Mouse (Mus musculus) heart, postnatal 4 days (tissue): ENCODE measurements around the gene Capn11. TPM values are rescaled to one million over a fixed set of nuclear protein-coding genes. Genes with fewer than 3 reads are reported as not detected.
A peak's percentile ranks its signal among the peaks of the same experiment; 100 is the strongest.

ENCODE experiments used
- DNase-seq: peaks from one replicate; pipeline ENCODE4 v3.0.0; 2021
- total RNA-seq, 2 experiments: library from RNA; stranded (reverse); gene quantifications; 2 replicates each; pipeline ENCODE4 v1.2.3; 2021

Capn11 gene
- total RNA-seq, 2 experiments from 2014 or later: 1.3 TPM; not detected in 1

DNA sequence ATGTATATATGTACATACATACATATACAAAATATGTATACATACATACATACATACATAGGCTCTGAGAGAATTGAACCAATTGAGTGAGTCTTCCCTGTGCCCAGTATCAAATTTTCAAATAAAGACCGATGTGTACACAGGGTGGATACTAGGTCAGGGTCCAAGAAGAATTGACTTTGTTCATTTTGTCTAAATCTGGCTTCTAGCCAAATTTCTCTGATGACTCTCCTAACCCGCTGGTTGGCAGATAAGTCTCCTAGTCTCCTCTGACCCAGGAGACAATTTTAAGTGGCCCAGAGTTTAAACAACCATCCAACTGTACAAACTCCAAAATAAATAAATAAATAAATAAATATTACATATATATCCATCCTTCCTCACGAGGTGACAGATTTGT, 60.2 kb downstream of the Capn11 start:
- no peak for DNase-seq

DNA sequence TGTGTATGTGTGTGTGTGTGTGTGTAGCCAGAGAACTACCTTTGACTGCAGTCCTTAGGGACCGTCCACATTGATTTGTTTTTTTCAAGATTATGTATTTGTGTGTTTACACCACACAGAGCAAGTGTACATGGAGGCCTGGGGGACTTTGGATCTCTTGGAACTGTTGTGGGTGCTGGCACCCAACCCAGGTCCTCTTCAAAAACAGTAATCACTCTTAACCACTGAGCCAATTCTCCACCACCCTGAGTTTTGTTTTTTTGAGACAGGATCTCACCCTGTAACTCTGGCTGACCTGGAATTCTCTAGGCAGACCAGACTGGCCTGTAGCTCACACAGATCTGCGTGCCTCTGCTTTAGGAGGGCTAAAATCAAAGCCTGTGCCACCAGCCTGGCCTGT, 60.7 kb downstream of the Capn11 start:
- DNase-seq: no peak

DNA sequence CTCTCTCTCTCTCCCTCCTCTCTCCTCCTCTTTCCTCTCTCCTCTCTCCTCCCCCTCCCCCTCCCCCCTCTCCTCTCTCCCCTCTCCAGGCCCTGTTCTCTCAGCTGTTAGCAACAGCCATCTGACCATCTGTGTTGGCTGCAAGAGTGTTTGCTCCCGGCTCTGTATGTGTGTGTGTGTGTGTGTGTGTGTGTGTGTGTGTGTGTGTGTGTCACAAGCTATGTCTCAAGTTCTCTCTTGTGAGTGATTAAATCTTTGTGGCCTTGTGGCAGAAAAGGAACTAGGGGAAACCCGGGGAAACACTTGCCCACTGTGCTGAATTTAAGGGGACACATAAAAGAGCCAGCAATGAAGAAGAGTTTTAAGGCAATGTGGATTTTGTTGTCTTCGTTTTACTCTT, 61.3 kb downstream of the Capn11 start:
- peak; percentile 38 for DNase-seq

DNA sequence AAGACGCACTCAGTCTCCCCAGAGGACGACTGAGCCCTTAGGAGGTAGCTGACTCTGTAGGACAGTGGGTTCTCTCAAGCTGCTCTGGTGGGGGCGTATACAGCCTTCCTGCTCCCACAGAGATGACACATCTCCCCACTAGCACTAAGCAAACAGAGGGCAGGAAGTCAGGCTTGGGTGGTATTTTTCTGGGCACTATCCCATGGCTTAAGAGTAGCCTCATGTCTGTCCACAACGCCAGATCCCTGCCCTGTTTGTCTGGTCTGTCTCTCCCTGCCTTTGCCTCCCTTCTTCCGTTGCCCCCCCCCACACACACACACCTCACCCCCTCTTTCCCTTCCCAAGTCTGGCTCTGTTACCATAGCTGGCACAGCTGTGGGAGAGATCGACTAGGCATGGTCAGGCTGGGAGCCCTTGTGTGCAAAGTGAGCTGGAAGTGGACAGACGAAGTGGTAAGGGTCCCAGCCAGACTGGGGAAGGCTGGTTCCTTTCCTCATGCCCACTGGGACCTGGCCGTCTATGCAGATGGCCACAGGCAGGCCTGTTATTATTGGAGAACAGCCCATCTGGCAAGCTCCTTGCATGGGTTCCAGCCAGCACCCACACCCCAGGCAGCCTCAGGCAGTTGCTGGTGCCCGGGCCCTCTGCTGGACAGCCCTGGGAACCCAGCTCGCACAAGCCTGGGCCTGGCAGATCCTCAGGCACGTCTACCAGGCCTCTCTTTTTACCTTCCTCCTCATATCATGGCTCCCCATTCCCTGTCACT, 62.3 kb downstream of the Capn11 start:
- DNase-seq: peak; percentile 88

DNA sequence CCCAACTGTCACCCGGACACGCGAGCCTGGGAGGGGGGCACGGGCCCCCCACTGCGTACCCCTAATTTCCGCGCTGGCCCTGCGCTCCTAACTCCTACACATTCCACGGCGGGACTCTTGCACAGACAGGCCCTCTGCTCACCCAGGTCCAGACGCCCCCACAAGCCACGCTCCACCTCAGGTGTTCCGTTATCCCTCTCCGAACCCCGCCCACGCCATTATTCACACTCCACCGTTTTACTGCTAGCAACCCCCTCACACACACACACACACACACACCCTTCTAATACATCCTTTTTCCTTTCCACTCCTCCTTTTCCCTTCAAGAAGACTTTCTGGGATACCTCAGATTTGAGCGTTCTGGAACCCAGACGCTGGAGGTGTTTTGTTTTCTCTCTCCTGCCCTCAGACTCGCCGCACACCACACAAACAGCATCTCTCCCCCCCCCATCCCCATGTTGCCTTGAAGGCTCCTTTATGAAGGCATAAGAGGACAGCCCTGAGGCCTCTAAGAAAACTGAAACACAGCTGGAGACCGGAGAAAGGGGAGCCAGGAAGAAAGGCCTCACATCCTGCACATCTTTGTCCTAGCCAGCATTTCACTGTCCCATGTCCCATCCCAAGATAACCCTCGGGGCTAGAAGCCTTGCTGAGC, 63.3 kb downstream of the Capn11 start:
- no peak for DNase-seq

DNA sequence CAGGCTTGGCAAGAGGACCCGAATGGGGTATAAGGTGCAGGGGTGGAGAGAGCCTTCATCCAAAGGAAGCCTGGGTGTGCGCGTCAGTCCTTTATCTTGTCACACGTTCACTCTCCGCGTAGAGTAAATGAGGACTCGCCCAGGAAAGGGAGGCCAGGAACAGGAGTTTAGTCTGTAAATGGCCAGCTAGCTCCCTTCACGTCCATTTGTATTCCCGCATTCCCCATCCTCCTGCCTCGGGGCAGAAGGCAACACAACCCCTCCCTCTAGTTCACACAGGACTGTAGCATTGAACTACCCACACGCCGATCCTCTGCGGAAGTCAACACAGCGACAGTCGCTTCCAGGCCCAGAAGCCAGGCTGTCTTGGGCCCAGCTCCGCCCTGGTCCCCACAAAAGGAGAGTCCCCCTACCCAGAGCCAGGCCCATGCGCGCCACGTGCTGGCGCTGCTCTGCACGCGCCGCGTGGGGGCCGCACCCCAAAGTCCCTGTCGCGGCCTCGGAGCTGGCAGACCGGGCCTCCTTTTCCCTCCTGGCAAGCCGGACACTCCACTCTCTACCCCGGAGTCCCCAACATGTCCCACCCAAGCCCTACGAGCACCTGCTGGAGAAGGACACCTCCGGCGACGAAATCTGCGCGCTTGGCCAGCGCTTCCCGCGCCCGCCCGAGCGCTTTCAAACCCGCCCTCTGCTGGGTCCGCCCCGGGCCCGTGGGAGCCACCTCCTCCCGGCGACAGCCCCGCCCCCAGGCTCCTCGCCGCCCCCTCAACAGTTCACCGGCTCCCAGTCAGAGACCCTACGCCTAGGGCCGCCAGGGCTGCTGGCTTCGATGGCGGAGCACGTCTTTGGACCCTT, 64.0 kb downstream of the Capn11 start:
- DNase-seq: peak; percentile 89

DNA sequence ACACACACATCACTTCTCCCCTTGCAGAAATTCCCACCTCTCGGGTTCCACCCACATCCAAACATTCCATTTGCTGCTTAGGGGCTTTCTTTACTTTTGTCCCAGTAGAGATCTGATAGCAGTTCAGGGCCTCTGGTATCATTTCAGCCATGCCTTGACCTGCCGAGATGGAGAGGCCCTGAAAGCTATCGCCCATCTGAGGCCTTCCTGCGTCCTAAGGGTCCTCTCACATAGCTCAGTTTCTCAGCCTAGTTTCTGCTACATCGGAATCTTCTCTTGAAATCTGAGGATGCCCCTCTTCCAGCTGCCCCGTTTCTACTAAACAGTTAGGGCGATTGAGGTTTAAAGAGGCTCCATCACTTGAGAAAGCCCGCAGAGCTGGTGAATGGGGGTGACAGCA, 64.9 kb downstream of the Capn11 start:
- DNase-seq: no peak

DNA sequence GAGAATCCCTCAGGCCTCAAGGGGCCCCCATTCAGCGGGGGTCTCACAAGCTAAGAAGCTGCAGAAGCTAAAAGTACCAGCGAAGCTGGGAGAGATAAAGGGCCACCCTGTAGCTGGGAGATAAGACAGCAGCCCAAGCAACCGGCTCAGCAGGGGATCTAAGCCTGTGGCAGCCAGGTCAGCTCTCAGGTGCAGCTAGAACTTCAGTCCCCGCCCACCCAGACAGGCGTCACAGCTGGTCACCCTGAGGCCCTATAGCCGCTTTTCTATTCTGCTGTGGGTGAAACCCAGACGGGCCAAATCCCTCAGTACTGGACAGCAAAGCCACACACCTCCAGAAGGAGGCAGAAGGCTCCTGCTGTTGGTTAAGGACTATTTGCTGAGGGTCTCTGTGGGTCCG, 65.6 kb downstream of the Capn11 start:
- no peak for DNase-seq

DNA sequence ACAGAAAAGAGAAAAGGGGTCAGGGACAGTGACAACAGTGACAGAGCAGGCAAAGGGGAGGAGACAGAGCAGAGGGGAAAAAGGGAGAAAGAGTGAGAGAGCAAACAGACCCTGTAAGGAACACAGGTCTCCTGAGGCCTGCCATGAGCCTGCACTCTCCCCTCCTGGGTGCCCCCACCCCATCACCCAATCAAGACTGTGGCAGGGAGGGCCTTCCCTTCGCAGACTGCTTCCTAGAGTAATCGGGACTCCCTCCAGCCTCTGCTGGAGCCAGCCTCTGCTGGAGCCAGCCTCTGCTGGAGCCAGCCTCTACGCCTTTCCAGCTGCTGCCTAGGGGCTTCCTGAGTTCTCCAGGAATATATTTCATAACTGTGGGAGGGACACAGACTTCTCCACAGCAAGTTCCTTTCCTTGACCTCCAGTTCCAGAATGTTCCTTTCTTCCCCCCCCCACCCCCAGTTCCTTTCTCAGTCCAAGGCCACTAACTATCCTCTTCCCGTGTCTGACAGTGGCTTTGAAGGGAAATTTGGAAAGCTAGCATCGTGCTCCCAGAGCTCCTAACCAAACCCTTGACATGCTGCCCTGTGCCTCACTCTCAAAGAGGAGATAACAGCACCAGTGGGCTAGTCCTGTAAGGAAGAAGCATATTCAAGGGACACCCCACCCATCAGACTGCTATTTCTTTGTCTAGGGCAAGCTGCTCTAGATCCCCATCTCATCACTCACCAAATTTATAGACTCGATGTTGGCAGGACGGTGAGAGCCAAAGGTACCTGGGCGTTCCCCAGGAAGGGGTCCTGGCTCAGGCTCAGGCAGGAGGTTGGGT, 66.3 kb downstream of the Capn11 start:
- DNase-seq: peak; percentile 49

DNA sequence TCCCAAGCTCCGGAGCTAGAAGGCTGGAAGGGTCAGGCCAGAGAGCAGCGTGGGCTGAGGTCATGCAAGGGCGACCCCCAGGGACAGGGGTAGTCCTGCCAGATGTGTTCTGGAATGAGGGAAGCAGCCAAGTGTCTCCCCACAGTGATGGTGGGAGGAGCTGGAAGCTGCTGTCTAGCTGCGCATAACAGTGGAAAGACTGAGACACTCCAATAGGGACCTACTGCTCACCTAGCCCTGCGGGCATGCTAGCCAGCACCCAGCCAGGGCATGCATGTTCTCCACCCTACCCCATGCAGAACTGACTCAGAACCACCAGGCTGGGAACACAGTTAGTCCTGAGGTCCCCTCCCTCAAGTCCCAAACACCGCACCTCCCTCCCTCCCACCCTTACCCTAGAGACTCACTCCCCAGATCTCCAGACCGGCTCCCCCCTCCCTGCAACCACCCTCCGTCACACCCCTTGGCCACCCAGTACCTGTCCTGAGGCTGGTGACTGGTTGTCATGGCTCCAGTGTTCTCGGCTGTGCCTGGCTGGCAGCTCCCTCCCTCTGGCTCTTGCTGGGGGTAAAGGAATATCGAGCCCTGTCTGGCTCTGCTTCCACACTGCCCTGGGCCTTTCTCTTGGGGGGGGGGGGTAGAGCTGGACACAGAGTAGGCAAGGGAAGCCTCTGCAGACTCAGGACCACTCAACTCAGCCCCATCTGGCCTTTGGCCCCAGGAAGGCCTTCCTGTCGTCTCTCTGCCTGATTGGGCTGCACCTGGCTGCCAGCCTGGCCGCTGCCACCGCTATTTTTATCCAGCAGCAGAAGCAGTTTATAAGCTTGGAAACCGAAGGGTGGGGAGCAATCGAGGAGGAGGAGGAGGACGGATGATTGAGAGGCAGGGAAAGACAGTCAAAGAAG, 67.2 kb downstream of the Capn11 start:
- DNase-seq: peak; percentile 75

DNA sequence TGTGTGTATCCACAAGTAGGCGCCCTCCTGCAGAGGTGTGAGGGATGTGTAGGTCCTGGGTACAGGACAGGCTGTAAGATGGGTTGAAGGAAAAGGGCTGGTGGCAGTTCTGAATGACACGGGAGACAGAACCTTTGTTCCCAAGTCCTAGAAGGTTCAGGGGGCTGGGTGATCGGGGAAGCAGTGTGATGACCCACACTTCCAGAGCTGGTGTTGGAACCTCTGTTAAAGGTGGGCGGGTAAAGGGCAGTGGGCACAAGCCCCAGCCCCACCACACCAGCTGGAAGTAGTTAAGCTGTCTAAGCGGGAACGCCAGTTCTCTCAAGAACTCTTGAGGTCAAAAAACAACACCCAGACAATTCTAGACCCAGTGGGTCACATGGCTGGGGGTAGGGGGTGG, 68.7 kb downstream of the Capn11 start:
- no peak for DNase-seq

DNA sequence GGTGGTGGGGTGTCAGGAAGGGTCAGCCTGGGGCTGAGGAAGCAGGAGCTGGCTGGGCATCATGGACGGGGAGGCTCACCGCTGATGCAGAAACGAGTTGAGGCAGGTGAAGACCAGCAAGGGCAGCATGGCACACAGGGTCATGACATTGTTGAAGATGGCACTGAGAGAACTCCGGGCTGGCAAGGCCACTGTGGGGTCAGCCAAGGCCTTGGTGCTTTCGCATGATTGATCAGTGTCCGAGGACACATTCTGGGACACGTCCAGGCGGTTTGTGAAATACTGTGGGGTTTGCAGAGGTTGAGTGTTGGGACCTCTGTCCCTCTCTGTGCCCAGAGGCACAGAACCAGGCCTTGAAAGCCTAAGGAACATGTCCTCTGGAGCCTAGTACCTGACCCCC, 69.3 kb downstream of the Capn11 start:
- no peak for DNase-seq

DNA sequence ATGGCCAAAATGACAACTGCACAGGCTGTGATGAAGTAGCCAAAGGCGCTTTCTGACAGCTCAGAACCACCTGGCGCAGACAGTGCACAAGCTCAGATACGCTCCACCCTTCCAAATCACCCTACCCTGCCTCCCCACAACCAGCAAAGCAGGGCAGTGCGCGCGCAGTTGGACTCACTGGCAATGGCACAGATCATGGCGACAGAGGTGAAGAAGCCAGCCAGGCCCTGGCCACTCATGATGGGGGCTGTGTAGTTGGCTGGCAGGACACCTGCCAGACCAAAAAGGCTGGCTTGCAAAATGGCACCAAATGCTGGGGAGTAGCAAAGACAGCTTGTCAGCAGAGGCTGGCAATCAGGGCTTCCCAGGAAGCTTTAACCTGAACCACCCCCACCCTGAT, 69.9 kb downstream of the Capn11 start:
- no peak for DNase-seq

DNA sequence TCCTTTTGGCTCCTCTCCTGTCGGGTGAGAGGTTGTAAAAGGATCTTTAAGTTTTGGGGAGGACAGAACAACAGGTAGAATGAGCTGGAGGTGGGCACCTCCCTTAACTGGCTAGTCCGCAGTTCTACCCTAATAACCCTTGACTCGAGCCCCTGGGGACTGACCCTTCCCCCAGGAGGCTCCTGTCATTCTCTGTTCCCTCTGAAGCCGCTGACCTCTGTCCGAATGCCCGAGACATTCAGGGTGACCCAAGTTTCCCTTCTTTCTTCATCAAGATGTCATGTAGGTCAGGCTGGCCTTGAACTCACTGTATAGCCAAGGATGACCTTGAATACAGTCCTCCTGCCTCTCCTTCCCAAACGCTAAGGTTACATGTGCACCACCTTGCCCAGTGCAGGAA, 70.8 kb downstream of the Capn11 start:
- DNase-seq: no peak

DNA sequence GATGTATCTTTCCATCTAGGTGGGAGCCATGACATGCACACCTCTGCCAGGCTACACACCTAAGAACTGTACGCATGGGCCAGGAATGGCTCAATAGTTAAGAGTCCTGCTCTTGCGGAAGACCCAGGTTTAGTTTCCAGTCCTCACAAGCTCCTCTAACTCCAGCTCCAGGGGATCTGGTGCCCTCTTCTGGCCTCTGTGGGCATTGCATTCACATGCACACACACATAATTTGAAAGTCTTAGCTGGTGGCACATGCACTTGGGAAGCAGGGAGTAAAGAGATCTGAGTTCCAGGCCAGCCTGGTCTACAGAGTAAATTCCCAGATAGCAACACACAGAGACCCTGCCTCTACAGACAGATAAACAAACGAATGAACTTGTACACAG, 72.7 kb downstream of the Capn11 start:
- DNase-seq: peak; percentile 59

DNA sequence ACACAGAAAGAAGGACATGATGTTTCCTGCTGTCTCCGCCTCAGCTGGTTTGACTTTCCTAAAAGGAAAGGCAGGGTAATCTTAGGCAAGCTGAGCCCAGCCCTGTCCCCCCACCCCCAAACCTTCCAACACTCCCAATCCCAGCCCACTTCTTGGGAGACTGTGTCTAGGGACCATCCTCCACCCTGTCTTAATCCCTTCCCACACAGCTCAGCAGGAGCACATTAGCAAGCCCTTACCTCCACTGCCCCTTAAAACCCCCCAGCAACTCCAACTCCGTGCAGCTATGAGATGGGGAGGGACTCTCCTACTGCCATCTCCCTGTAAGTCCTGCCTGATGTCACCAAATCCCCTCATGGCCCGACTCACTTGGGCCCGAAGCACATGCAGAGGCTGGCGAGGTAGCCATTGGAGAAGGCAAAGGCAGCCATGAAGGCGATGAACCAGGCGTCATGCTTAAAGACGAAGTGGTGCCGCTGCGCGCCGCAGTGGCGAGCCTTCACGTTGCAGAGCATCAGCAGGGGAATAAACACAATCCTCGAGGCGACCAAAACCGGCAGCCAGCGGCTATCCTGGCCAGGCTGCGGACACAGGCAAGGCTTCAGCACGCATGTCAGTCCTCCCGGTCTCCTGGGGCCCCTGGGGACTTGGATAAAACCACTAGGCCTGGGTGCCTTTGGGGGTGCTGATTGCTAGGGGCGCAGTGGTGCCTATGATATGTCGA, 73.2 kb downstream of the Capn11 start:
- no peak for DNase-seq

DNA sequence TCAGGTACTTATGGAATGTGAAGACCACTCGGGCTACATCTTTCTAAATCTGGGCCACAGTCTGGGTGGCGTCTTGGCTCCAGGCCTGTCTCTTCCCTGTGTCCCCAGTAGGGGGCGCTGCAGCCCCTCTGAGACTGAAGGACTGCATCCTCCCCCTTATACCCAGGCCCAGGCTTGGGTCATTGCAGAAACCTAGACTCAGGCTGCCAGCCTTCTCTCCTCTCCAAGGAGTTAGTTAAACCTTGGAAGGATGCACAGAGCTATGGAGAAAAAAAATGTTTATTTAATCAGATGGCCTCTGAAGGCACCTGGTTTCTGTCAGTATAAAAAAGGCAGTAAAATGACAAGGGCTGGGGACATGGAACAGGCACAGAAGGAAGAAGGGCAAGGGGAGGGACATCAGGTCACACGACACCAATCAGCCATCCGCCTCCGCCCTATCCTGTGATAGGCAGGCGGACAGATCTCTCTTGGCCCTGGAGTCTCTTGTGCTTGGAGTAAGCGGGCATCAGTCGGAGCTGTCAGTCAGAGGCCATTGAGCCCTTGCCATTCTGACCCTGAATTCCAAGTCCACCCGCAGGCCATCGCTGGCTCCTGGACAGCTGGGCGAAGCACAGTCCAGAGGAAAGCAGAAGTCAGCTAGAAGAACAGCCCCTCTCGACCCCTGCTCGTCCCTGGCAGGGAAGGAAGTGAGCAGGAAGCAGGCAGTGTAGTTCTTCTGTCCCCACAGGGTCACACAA, 74.0 kb downstream of the Capn11 start:
- DNase-seq: peak; percentile 92

DNA sequence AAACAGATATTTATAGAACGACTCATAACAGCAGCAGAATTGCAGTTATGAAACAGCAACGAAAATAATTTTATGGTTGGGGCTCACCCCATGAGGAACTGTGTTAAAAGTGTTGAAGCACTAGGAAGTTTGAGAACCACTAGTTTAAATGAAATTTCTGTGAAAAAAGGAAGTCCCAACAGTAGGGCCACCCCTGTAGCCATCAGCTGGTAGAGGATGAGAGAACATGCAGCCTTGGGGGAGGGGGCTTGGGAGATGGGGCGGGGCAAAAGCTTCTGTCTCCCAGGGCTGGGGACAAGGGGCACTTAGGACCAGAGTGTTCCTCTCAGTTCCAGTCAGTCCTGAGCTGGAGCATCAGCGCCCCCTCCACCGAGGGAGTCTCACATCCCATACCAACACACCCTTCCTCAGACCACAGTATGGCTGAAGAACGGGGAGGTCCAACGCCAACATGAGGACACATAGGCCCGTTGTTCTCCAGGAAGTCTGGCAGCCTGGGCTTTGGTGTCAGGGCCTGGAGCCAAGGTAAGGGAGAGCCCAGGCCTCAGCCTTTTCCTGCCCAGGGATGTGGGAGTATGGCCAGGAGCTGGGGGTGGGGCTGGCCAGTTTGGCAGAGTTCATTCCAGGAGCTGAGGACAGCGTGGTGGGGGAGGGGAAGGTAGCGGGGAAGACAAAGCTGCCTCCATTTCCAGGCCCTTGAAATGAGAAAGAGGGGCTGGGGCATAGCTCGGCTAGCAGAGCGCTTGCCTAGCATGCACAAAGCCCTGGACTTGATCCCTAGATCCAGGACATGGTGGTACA, 74.8 kb downstream of the Capn11 start:
- peak; percentile 95 for DNase-seq
